Mouse (Mus musculus) limb, embryonic 15.5 days (tissue): ENCODE results near the gene Pidd1. TPM values are rescaled to one million over a fixed set of nuclear protein-coding genes. Genes with fewer than 3 reads are reported as not detected.
"Not testable (repeated sequence)": the region's sequence is repeated elsewhere in the genome, so short reads cannot be mapped to it uniquely, and the experiment has no call there.

Source experiments
- ATAC-seq: fragments of 200-750 bp; cut with Nextera tagmentation; 2 replicates; pipeline ENCODE4 v1.8.0; 2017; ENCODE audit warnings: low read depth, moderate TSS enrichment; ENCODE audit not compliant: insufficient number of reproducible peaks, low FRiP score, low TSS enrichment
- H3K27ac ChIP-seq: fragments of 300-500 bp; sonication (generic); 2 replicates; pipeline ENCODE4 v1.5.1; 2015; ENCODE audit warnings: moderate library complexity, mild to moderate bottlenecking, inconsistent platforms
- H3K27me3 ChIP-seq: fragments of 300-500 bp; sonication (generic); 2 replicates; pipeline ENCODE4 v1.6.1; 2015; ENCODE audit warnings: inconsistent platforms
- H3K36me3 ChIP-seq: fragments of 300-500 bp; sonication (generic); 2 replicates; pipeline ENCODE4 v1.6.1; 2015; ENCODE audit warnings: inconsistent platforms
- H3K4me1 ChIP-seq: fragments of 300-500 bp; sonication (generic); 2 replicates; pipeline ENCODE4 v1.6.1; 2015; ENCODE audit warnings: inconsistent platforms
- H3K4me2 ChIP-seq: fragments of 300-500 bp; sonication (generic); 2 replicates; pipeline ENCODE4 v1.6.1; 2015; ENCODE audit warnings: mild to moderate bottlenecking, inconsistent platforms
- H3K4me3 ChIP-seq: fragments of 300-500 bp; sonication (generic); 2 replicates; pipeline ENCODE4 v1.5.1; 2015; ENCODE audit warnings: mild to moderate bottlenecking, inconsistent platforms
- H3K9ac ChIP-seq: fragments of 300-500 bp; sonication (generic); 2 replicates; pipeline ENCODE4 v1.6.1; 2015; ENCODE audit warnings: inconsistent platforms
- H3K9me3 ChIP-seq: fragments of 300-500 bp; sonication (generic); 2 replicates; pipeline ENCODE4 v1.6.1; 2016; ENCODE audit warnings: inconsistent platforms
- WGBS: fragments of 180-500 bp; shearing (Covaris S2); methylation state at CpG from one replicate; pipeline ENCODE4 v1.1.7; 2015; 5-methylcytosine and 5-hydroxymethylcytosine counted together
- polyA plus RNA-seq: library from polyadenylated mRNA; unstranded; fragments of >200 nt; fragmentation: Nextera tagmentation; extraction: Ambion mirVana; gene quantifications from 2 replicates; pipeline ENCODE4 v1.2.1, GENCODE M21; 2015

Pidd1 gene
- polyA plus RNA-seq, 1 experiment from 2014 or later: 9.8 TPM

- 3% methylated on average over 23 of the region's 23 CpGs for WGBS
- peak overlapping the region; percentile 47 for H3K9ac ChIP-seq
- H3K4me3 ChIP-seq: peak overlapping the region; percentile 63
- peak overlapping the region; percentile 96 for H3K4me2 ChIP-seq
- H3K4me1 ChIP-seq: peaks cover 18% of the 10 kb centered on the region
- H3K36me3 ChIP-seq: peaks cover 24% of the 10 kb centered on the region
- ATAC-seq: no peak
- peaks cover 17% of the 10 kb centered on the region for H3K27me3 ChIP-seq
- H3K27ac ChIP-seq: peak overlapping the region; percentile 62
- no peaks in the 10 kb centered on the region for H3K9me3 ChIP-seq
Observed at GRCm38 (mm10) chr7:141455610-141456314, 11.9 kb upstream of the Pidd1 start.

DNA sequence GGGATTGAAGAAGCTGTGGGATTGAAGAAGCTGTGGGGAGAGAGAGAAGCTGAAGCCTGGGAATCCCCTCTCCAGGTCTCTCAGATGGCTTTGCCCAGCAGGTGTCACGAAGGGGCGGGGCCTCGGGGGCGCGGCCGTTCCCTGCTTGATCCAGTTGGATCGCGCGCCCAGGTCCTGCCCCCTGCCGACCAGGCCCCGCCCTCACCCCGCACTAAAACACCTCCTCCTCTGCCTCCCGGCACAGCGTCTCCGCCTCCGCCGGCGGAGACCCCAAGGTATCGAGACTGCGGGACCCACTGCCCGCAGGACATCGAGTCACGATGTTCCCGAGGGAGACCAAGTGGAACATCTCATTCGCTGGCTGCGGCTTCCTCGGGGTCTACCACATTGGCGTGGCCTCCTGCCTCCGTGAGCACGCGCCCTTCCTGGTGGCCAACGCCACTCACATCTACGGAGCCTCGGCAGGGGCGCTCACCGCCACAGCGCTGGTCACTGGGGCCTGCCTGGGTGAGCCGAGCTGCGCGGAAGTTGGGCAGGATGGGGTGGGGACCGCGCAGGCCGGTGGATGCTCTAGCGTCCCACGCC, 11.2 kb upstream of the Pidd1 start, which contains the start of gene Pnpla2:
TSS of gene Pnpla2 (plus strand) at position 232 of the 585 bp plus-strand sequence.
- peak within 1 kb of the TSS; percentile 96 for H3K4me2 ChIP-seq
- H3K27me3 ChIP-seq: peaks cover 10% of the 10 kb centered on the region; the same call in 1 of the 2 replicates
- ATAC-seq: peak; percentile 80
- H3K36me3 ChIP-seq: peaks cover 31% of the 10 kb centered on the region
- peak within 1 kb of the TSS; percentile 62 for H3K27ac ChIP-seq
- H3K9ac ChIP-seq: peak within 1 kb of the TSS; percentile 47
- peaks cover 18% of the 10 kb centered on the region for H3K4me1 ChIP-seq
- peak within 1 kb of the TSS; percentile 63 for H3K4me3 ChIP-seq
- H3K9me3 ChIP-seq: no peaks in the 10 kb centered on the region
- under 1% methylated on average over 45 of the region's 45 CpGs for WGBS

- WGBS: 55% methylated on average over 2 of the region's 2 CpGs
- H3K36me3 ChIP-seq: peaks cover 35% of the 10 kb centered on the region
Observed at GRCm38 (mm10) chr7:141453636-141454035, 9.8 kb upstream of the Pidd1 start.

DNA sequence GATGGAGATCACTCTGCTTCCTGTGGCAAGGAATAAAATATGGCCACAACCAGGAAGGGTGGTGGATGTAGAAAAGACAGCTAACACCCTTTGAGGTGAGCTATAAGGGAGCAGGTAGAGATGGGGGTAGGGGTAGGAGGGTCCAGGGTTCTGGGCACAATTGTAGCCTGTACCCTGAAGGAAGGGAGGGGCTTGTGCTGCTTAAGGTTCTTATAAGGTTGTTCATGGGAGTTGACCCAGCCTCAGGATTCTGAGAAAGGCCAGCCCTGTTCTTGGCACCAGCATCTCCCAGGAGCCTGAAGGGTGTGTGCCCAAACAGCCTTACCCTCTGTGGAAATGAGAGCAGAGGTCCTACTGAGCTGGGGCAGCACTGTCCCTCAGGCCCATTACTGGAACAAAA, 8.1 kb upstream of the Pidd1 start:
- Histone ChIP-seq H3K9ac (no peak overlapping the region), H3K4me1 (peaks cover 33% of the 10 kb centered on the region), H3K9me3 (no peaks in the 10 kb centered on the region), H3K27ac (no peak overlapping the region), H3K4me3 (no peak overlapping the region), H3K36me3 (peaks cover 39% of the 10 kb centered on the region), H3K27me3 (no peaks in the 10 kb centered on the region), H3K4me2 (no peak overlapping the region)
- ATAC-seq: no peak

More at GRCm38 (mm10) chr7:141453636-141454035, 9.8 kb upstream of the Pidd1 start:
- peaks cover 27% of the 10 kb centered on the region for H3K4me1 ChIP-seq
- no peak overlapping the region for H3K4me3 ChIP-seq
- ATAC-seq: no peak
- H3K4me2 ChIP-seq: no peak overlapping the region
- H3K9me3 ChIP-seq: no peaks in the 10 kb centered on the region
- no peaks in the 10 kb centered on the region for H3K27me3 ChIP-seq
- no peak overlapping the region for H3K27ac ChIP-seq
- H3K9ac ChIP-seq: no peak overlapping the region

- Histone ChIP-seq H3K9me3 (no peaks in the 10 kb centered on the region), H3K4me3 (peak within 1 kb of the TSS; percentile 88), H3K36me3 (peaks cover 39% of the 10 kb centered on the region), H3K27me3 (no peaks in the 10 kb centered on the region), H3K9ac (peak within 1 kb of the TSS; percentile 81), H3K4me2 (peak within 1 kb of the TSS; percentile 53), H3K27ac (peak within 1 kb of the TSS; percentile 90), H3K4me1 (peaks cover 36% of the 10 kb centered on the region)
- WGBS: under 1% methylated on average over 63 of the region's 63 CpGs
- peak; percentile 90 for ATAC-seq
Observed at GRCm38 (mm10) chr7:141447110-141447991, 3.5 kb upstream of the Pidd1 start, which contains the start of gene Rplp2. TSS of gene Rplp2 (plus strand) at chr7:141447370.

DNA sequence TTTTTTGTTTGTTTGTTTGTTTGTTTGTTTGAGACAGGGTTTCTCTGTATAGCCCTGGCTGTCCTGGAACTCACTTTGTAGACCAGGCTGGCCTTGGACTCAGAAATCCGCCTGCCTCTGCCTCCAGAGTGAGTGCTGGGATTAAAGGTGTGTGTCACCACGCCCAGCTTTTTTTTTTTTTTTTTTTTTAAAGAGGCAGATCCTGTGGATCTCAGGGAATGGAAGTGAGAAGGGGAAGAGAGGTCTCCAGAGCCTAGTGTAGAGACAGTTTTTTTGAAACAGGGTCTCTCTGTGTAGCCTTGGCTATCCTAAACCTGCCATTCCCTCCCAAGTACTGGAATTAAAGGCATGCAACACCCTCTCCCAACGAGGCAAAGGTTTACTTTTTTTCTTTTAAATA, 2.5 kb upstream of the Pidd1 start:
- H3K4me2 ChIP-seq, H3K4me3 ChIP-seq: not testable (repeated sequence)

GRCm38 (mm10) chr7:141443081-141443821, 574 bp downstream of the Pidd1 start:
- Histone ChIP-seq H3K4me3 (peak overlapping the region; percentile 45), H3K27ac (peak overlapping the region; percentile 62), H3K4me1 (peaks cover 39% of the 10 kb centered on the region), H3K9me3 (no peaks in the 10 kb centered on the region), H3K9ac (peak overlapping the region; percentile 44), H3K27me3 (no peaks in the 10 kb centered on the region), H3K36me3 (peaks cover 33% of the 10 kb centered on the region), H3K4me2 (peak overlapping the region; percentile 81)
- WGBS: 16% methylated on average over 12 of the region's 12 CpGs
- no peak for ATAC-seq

More for the DNA sequence above, 2.5 kb upstream of the Pidd1 start:
- Histone ChIP-seq H3K4me1 (peaks cover 42% of the 10 kb centered on the region), H3K36me3 (peaks cover 32% of the 10 kb centered on the region)
- WGBS: 74% methylated on average over 3 of the region's 3 CpGs
- not testable (repeated sequence) for H3K27ac ChIP-seq, ATAC-seq, H3K27me3 ChIP-seq, H3K9ac ChIP-seq, H3K9me3 ChIP-seq

DNA sequence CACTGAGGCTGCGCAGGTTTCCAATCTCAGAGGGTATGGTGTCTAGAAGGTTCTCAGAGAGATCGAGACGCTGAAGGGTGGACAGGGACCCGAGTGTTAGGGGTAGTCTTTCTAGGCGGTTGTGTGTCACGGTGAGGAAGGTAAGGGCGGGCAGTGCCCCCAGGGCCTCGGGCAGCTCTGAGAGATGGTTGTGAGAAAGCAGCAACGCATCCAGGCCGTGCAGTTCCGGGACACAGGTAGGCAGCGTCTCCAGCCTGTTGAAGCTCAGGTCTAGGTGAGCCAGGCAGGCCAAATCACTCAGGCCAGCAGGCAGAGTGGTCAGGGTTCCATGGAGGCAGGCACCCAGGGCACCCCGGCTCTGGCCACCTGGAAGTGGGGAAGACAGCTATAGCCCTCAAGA, 1.6 kb downstream of the Pidd1 start:
- Histone ChIP-seq H3K27ac (no peak overlapping the region), H3K36me3 (peaks cover 35% of the 10 kb centered on the region), H3K4me1 (peaks cover 43% of the 10 kb centered on the region), H3K9ac (0 out of 2 replicates have a peak overlapping the region, but pooled peaks have one; percentile 17), H3K4me2 (peak overlapping the region; percentile 81; the same call in 1 of the 2 replicates), H3K9me3 (no peaks in the 10 kb centered on the region), H3K4me3 (peak overlapping the region; percentile 45; the same call in 1 of the 2 replicates), H3K27me3 (no peaks in the 10 kb centered on the region)
- 87% methylated on average over 13 of the region's 13 CpGs for WGBS
- ATAC-seq: no peak

DNA sequence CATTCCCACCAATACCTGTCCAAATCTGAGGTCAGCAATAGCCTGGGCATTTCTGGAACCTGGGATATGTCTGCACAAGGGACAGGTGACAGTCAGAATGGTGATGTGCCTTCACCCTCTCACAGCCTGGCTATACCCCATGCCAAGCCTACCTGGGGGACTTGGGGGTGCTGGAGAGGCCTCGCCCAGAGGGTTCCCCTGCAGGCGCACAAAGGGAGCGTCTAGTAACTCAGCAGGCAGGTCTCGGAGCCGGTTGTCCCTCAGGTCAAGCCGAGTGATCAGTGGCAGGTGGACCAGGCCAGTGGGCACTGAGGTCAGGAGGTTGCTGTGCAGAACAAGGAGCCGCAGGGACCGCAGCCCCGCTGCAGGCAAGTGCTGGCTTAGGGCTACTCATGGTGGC, 2.4 kb downstream of the Pidd1 start:
- Histone ChIP-seq H3K27ac (no peak overlapping the region), H3K4me2 (no peak overlapping the region), H3K4me1 (peaks cover 46% of the 10 kb centered on the region), H3K27me3 (no peaks in the 10 kb centered on the region), H3K9me3 (no peaks in the 10 kb centered on the region), H3K36me3 (peaks cover 35% of the 10 kb centered on the region), H3K4me3 (no peak overlapping the region), H3K9ac (no peak overlapping the region)
- no peak for ATAC-seq
- 94% methylated on average over 9 of the region's 9 CpGs for WGBS

GRCm38 (mm10) chr7:141440613-141441012, 3.2 kb downstream of the Pidd1 start:
- no peaks in the 10 kb centered on the region for H3K27me3 ChIP-seq
- H3K27ac ChIP-seq: no peak overlapping the region
- peaks cover 35% of the 10 kb centered on the region for H3K36me3 ChIP-seq

GRCm38 (mm10) chr7:141439811-141440210, 4.0 kb downstream of the Pidd1 start:
- Histone ChIP-seq H3K9ac (no peak overlapping the region), H3K4me1 (peaks cover 61% of the 10 kb centered on the region), H3K27ac (no peak overlapping the region), H3K9me3 (no peaks in the 10 kb centered on the region), H3K4me3 (no peak overlapping the region), H3K27me3 (no peaks in the 10 kb centered on the region), H3K36me3 (peaks cover 35% of the 10 kb centered on the region), H3K4me2 (no peak overlapping the region)
- no peak for ATAC-seq
- WGBS: 92% methylated on average over 11 of the region's 11 CpGs

More at GRCm38 (mm10) chr7:141440613-141441012, 3.2 kb downstream of the Pidd1 start:
- no peak overlapping the region for H3K4me2 ChIP-seq
- ATAC-seq: no peak
- H3K4me3 ChIP-seq: no peak overlapping the region
- H3K4me1 ChIP-seq: peaks cover 54% of the 10 kb centered on the region
- 31% methylated on average over 6 of the region's 6 CpGs for WGBS
- H3K9me3 ChIP-seq: no peaks in the 10 kb centered on the region
- 0 out of 2 replicates have a peak overlapping the region, but pooled peaks have one; percentile 17 for H3K9ac ChIP-seq
